Mouse (Mus musculus) testis, postnatal 10 days (tissue): ENCODE measurements around the gene Tmem30b.
"Not testable (repeated sequence)": the region's sequence is repeated elsewhere in the genome, so short reads cannot be mapped to it uniquely, and the experiment has no call there.

Source experiments
- DNase-seq: peaks from one replicate; pipeline ENCODE4 v3.0.0; 2021; ENCODE audit warnings: low spot score

Gene Tmem30b

GRCm38 (mm10) chr12:73558525-73559195, 12.5 kb upstream of the Tmem30b start:
- no peak for DNase-seq

DNA sequence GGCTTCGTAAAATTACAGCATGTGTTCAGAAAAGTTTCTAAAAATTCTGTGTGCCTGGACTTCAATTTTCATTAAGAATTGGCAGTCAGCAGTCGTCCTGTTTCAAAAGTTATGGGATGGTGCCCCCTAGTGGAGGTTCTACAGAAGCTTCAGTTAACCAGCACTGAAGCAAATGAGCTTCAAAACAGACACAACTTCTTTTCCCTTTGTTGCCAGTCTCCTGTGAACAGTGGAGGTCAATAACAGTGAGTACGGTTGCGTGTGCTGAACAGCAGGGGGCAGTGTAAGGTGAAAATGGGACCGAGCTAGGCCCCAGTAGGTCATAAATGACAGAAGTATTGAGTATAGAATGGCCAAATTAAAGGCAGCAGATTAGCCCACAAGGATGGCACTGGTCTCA, 8.0 kb upstream of the Tmem30b start:
- peak; percentile 79 for DNase-seq

DNA sequence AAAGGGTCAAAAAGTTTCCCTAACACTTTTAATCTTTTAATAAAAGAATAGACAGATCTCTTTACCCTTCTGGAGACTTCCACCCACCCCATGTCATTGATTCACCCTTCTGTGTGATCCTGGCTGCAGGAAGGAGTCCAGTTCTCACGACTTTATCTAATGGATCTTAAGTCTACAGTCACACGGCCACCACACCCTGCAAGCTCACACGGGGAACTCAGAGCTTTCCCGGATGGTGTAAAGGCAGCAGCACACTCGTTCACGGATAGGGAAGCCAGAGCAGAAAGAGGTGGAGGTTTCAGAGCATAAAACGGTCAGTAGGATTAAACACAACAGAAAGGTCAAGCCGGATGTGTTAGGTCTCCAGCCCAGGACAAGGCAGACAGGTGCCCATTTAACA, 2.1 kb upstream of the Tmem30b start:
- DNase-seq: no peak

DNA sequence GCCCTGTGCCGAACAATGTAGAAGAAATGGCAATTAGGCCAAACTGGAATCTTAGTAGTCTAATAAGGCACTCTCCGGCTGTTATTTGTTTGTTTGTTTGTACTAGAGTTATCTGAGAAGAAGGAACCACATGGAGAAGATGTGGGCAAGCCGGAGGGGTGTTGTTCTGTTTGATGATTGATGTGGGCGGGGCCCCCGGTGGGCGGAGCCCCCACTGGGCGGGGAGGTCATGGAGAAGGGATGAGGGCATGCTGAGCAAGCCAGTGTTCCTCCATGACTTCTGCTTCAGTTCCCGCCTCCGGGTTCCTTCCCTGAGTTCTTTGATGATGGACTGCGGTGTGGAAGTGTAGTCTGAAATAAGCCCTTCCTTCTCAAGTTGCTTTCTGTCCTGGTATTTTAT, 1.5 kb upstream of the Tmem30b start:
- no peak for DNase-seq

- peak; percentile 56 for DNase-seq
Observed at GRCm38 (mm10) chr12:73545672-73546085, 513 bp downstream of the Tmem30b start.

DNA sequence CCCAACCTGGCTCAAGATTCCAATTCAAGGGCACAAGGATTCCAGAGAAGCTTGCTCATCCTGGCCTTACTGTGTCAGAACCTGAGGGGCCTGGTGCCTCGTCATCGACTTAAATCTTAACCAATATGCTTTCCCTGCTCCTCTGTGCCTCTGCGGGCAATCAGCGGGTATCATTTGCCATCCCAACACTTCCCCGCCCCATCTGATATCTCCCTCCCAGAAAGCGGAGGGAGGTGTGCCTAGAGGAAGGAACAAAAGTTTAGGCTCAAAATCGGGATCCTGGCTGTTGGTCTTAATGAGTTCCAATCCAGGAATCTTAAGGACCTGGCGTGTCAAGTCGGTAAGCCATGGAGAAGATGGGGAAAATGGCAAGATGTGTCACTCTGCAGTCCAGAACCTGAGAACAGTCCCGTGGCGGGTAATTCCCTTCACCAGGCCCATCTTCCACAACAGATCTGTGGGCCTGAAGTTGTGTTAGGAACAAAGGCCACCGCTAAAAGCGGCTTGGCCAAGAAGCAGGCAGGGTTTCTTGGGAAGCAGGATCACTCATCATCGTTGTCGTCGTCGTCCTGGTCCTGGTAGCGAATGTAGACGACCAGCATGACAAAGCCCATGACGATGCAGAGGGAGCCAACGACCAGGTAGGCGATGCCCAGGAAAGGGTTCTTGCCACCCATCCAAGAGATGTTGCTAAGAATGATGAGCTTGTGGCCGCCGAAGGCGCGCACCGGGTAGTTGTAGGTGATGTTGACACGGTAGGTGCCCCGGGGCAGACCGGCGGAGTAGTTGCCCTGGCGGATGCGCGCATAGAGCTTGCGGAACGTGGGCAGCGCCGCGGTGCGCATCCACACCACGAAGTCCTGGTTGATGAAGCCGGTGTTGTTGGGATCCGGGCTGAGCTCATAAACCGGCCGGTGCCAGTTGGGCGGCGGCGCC, 1.2 kb downstream of the Tmem30b start:
- DNase-seq: no peak

- DNase-seq: no peak
Observed at GRCm38 (mm10) chr12:73543191-73543590, 3.0 kb downstream of the Tmem30b start.

DNA sequence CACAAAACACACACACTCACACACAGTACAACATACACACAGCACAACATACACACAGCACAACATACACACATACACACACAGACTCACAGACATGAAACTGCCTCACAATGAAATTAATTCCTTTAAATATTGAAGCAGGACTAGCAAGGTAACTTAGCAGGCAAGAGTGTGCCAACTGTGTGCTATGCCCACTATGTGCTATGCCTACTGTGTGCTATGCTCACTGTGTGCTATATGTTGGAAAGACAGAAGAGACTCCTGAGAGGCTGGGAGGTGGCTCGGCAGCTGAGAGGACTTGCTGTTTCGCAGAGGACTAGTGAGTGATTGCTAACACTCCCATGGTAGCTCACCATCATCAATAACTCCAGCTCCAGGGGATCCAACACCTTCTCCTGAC, 5.8 kb downstream of the Tmem30b start:
- DNase-seq: no peak

GRCm38 (mm10) chr12:73539151-73539550, 7.0 kb downstream of the Tmem30b start:
- no peak for DNase-seq

DNA sequence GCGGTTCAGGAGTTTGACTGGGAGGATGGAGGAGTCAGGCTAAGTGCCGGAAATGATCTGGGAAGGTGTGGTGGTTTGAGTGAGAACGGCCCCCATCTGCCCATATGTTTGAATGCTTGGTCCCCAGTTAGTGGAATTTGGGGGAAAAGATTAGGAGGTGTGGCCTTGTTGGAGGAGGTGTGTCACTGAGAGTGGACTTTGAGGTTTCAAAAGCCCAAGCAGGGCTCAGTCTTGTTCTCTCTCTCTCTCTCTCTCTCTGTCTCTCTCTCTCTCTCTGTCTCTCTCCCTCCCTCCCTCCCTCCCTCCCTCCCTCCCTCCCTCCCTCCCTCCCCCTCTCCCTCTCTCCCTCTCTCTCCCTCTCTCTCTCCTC, 8.1 kb downstream of the Tmem30b start:
- DNase-seq: not testable (repeated sequence)

DNA sequence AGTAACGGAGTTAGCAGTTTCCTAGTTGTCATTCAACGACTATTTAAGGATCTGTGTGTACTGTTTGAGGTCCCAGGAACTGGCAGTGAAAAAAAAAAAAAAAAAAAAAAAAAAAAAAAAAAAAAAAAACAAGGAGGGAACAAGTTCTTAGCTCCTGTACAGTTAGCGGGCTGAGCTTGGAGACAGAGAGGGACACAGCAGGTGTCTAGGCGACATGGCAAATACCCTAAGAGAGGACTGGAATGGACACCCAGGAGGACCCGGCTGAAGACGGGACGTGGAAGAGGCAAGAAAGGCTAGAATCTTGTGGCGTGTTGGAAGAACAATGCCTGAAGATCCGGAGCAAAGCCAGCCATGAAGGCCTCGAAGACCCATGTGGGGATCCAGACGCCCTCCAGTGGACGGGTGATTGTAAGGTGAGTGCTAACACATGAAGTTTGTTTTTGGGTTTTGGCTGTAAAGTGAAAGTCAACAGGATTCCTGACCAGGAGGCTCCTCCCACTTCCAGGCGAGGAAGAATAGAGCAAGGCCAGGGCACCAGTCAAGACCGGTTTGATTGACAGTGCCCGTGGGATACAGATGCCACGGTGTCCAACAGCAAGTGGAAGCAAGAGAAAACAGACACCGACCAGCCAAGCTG, 8.6 kb downstream of the Tmem30b start:
- DNase-seq: no peak

DNA sequence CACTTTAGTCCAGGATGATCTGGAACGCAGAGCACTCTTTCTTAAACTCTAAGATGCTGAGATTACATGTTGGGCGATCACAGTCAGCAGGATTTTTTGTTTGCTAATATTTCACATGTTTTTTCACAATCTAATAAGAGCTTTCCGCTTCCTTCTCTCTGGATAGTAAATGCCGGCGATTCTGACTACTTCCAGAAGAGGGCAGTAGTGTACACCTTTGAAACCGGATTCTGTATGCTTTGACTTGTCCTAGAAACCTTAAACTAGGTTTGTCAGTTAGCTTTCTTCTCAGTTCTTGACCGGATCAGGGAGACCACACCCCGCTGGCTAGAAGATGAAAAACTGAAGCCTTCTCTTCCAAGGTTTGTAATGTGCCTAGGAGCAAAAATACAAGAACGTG, 11.6 kb downstream of the Tmem30b start:
- DNase-seq: peak; percentile 65

DNA sequence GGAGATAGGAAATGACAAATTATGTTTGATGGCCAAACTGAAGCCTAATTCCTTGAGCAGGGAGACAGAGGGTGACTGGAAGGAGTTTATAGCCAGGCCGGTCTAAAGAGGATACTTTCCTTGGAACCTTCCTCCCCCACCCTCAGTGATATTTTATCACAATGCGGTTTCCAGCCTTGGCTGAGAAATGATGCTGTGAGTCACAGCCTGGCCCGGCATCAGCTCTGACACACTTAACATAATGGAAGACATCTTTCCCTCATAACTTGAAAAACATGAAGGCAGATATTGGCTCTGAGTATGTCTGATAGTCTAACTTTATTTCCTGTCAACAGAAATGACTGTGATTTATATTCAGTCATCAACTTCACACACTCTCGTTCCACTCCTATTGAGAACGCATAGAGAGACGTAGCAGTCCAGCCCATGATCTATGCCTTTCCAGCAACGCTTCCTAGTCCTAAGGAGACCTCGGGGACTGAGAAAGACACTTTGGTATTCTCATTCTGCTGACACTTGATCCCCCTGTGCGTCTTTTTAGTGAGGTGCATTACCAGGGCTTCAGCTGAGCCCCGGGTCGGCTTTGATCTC, 14.2 kb downstream of the Tmem30b start:
- no peak for DNase-seq

- no peak for DNase-seq
Observed at GRCm38 (mm10) chr12:73529590-73529989, 16.6 kb downstream of the Tmem30b start.

DNA sequence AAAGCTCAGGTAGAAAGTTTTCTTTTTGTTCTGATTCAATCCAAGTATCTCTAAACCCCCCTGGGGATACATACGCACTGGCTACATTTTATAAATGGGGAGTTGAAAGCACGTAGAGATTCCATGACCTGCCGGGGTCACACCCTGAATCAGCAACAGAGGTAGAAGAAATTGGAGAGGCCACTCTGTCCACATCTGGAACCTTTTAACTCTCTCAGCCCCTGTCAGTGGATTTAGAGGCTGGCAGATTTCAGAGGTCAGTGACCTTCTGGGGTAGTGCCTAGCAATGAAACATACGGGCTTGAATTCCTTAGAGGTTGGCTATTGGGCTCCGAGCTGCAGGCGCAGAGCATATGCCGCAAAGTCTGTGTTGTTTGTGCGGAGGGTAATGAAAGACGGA, 17.1 kb downstream of the Tmem30b start:
- DNase-seq: no peak

DNA sequence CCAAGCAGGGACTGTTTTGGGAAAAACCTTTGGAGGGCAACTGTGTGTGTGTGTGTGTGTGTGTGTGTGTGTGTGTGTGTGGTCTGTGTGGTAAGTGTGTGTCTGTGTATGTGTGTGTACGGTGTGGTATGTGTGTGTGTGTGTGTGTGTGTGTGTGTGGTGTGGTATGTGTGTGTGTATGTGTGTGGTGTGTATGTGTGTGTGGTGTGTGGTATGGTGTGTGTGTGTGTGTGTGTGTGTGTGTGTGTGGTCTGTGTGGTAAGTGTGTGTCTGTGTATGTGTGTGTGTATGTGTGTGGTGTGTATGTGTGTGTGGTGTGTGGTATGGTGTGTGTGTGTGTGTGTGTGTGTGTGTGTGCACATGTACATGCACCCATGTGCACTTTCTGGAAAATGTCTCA, 18.1 kb downstream of the Tmem30b start:
- DNase-seq: not testable (repeated sequence)

DNA sequence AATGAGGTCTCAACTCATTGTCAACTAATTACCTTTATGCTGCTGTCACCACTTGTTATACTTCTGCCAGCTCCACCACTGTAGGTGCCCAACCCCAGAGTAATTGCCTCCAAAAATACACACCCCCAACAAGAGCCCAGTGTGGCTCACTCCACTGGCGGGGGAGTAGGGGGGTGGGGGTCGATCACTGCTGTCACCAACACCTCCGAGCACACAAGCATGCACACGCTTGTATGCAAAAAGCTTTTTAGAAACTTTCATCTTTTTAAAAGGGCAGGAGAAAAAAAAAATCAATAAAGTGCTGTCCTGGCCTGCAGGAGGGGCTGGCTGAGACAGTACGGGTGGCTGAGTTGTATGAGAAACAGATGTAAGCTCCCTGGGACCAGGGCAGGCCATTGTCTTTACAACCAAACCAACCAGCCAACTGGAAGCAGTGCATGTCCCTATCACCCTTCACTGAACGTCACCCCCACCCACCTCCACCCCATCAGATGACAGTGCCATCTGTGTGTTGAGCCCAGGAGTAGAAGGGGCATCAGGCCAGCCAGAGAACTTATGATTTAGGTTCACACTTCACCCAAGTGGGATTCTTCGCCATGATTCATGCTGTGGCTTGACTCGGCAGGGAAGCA, 20.8 kb downstream of the Tmem30b start:
- DNase-seq: no peak

GRCm38 (mm10) chr12:73523066-73523465, 23.1 kb downstream of the Tmem30b start:
- no peak for DNase-seq

- no peak for DNase-seq
Observed at GRCm38 (mm10) chr12:73521944-73522343, 24.2 kb downstream of the Tmem30b start.

DNA sequence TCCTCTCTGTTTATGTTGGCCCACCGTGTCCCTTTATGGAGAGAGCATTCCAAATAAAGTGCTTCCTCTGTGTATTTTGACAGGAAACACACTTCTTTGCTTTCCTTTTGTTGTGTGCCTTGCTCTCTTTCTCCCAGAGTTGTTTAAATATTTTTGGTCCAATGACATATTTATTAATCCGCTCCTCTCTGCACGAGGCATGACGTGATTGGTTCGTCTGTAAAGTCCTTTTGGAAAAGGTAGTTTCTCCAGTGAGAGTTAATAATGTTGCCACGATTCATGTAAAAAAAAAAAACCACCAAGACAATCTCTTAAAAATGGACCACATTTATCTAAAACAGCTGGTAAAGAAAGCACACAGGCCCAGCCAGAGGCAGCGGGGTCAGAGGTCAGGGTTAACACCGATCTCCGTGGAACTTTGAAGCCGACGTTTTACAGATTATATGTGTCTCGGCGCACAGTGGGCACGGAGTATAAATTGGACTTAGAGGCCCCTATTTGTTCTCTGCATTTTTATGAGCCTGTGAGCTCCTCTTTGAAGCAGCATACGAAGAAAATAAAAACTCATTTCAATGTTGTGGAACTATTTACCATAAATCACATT, 24.9 kb downstream of the Tmem30b start:
- no peak for DNase-seq

DNA sequence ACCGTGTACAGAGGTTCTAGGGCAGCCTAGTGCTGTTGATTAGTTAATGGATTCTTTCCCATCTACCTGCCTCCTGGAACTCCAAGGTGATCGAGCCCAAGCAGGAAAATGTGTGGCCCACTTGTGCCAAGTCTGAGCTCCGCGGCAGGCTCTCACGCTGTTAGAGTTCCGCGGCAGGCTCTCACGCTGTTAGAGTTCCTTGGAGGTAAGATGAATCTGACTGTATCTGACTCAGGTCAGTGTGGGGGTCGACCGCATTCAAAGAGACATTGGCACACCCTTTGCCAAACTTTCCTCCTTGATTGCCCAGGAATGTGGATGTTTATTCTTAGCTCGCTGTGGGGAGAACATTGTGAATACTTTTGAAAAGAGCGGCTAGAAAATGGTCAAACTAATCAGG, 28.4 kb downstream of the Tmem30b start:
- DNase-seq: no peak
